Mouse (Mus musculus): ENCODE measurements at regions not wholly inside any gene's neighbourhood (a gene's known extent, or its start where the extent isn't known, plus 50 kb on each side); places are given as distances from the start of the nearest gene placed in this dataset.
"Not testable (repeated sequence)": the region's sequence is repeated elsewhere in the genome, so short reads cannot be mapped to it uniquely, and the experiment has no call there.

DNA sequence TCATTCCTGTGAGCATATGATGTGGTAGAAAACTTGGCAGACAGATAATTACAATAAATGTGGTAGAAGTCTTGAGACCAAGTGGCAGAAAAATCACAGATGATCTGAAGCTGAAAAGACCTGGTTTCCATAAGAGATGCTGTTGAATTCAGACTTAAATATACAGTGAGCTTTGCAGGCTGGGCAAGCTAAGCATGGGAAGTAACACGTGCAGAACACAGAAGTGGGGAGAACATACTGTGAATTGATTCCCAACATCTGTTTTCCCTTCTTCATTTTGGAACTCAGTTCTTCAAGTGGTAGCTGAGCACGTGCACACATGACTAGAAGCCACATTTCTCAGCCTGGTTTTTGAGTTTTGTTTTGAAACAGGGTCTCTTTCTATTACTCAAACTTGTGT lies 157.8 kb downstream of the Mterf1b start:
- DNase-seq (ENCODE audit: inconsistent age in 2 of 2, low spot score in 1 of 2), result no peak

DNA sequence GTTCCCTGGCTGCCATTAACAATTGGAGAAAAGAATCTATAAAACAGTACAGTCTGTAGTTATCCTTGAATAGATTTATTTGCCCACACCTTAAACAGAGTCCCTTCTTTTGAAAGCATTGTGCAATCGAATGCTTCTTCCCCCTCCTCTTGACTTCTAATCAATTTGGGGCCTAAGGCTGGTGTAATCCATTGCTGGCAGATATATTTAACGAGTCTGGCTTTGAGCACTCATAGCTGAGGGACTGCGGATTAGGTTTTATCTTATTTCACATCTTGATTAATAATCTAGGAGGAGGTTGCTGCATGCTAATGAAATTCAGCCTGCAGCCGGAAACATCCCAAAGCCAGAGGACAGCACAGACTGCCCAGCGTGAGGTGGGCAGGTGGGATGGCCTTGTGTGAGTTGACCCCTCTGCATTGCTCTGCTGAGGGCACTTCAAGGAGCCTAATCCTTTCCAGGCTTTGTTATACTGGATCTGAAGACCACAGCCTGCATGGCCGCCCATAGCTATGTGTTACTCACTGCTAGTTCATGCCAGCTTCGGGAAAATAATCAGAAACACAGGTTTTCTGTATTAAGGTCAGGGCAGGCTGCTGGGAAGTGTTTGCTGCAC lies 163.6 kb downstream of the Mterf1b start:
- no peak for DNase-seq (ENCODE audit: inconsistent age in 2 of 2, low spot score in 1 of 2)

DNA sequence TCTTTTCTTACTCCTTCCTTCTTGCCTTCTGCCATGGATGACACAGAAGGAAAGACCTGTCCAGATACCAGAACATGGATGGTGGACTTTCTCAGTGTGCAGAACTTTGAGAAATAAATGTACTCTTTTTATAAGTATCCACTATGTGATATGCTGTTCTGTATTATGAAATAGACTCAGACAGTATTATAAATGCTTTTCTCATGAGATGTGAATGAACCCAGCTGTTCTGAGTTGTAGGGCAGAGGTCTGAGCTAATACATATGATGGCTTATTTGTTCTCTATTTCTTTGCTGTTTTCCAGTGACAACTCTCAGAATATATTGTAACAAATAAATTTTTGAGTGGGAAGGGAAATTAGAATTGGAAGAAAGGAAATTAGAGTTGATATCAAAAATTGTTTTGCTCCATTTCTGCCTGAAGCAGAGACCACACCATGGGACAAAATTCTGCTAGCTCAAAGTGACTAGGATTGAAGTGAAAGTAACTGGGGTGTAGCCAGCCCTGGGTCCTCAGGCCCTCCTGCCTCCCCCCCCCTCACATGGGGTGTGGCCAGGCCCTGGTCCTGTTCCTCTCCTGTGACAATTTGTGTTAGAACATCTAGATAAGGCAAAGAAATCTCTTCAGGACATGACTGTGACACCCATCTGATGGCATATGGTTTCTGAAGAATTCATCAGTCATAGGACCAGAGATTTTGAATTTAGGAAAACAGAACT lies 164.5 kb downstream of the Mterf1b start:
- not testable (repeated sequence) for DNase-seq (ENCODE audit: inconsistent age in 2 of 2, low spot score in 1 of 2)

DNA sequence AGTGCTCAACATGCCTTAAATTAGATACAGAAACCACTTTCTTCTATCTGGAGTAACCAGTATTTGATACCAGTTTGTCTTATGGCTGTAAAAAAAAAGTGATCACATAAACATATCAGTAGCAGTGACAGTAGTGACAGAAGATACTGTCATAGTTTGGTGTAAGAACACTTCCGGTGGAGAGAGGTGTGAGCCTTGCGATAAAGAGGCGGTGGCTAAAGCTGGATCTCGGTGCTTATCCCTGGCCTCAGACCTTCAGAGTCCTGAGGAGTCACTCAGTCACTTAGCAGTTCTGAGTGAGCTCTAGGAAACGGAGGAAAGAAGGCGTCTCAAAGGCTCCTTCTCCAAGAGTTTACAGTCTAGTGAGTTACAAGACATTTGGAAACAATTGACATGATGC lies 169.4 kb downstream of the Mterf1b start:
- not testable (repeated sequence) for DNase-seq (ENCODE audit: inconsistent age in 2 of 2, low spot score in 1 of 2)

DNA sequence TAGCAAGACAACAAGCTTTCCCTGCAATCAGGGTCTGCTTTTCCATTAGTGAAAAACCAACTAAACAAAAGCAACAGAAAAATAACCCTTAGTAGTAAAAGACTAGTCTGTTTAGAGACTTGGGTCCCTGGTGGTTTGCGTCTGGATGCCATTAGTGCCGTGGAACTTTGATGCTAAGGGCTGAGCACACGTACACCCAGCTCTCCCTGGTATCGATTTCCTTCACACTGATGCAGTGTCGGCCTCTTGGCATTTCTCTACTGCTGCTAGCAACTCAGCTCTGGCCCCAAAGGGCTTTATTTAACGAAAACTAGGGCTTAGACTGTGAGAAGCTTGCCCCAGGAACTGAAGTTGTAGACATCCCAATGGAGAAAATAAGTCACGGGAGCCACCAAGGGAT lies 192.6 kb downstream of the Mterf1b start:
- not testable (repeated sequence) for DNase-seq (ENCODE audit: inconsistent age in 2 of 2, low spot score in 1 of 2)

DNA sequence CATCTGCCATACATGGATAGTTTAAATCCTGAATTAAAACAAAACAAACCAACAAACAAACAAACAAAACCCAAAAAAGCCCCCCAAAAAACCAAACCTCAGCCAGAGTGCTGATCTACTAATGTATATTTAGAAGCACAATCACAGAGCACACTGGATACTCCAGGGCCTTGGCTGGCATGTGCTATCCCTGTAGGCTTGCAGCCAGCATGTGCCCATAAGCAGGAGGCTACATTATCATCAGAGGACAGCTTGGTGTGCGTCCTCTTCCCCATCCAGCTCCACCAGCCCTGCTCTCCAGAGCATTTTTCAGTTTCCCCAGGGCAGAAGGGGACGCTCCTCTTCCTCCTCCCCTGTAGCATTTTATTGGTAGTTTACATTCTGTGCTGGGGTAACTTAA lies 198.9 kb downstream of the Mterf1b start:
- DNase-seq (ENCODE audit: inconsistent age in 2 of 2, low spot score in 1 of 2), result no peak

DNA sequence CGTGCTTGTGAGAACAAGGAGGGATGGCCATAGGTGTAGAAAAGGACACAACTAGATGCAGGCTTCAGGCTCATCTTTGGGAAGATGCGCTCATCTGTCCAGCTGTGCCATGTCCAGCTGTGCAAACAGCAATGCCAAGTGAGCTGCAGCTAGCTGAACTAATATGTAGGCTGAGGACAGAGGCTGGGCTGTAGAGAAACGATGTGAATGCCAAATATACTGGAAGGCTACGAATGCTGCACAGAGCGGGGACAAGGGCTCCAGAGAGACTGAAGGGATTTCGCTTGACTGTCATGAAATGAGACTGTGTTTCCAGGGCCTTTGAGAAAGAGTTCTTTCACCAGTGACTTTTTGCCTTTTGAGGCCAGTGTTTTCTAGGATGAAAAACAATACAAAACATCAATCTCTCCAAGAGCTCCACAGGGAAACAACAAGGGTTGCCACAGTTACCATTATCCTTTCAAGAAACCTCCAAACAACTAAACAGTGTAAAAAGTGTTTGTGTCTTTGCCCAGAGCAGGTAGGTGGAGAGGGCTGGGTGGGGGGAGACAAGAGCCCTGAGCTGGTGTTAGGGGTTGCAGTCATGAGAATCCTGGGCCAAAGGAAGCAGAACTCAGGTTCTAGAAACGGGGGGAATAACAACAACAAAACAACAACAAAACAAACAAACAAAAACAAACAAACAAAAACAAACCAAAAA lies 202.3 kb downstream of the Mterf1b start:
- DNase-seq (ENCODE audit: inconsistent age in 2 of 2, low spot score in 1 of 2), result not testable (repeated sequence)

DNA sequence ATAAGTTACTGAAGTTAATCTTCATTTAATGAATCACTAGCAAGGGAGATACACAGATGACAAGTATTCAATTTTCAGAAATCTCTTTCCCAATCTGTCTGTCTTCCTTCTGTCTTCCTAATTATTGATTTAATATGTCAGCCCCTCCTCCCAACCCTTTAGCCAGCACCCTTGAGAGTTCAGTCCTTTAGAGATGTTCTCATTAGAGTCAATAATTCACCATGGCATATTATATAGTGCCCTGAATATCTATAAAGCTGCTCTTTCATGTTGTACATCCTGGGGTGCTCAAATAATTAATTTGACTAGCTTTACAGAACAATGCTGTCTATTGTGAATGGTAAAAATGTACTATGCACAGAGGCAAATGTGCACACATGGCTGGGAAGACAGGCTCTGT lies 205.9 kb downstream of the Mterf1b start:
- no peak for DNase-seq (ENCODE audit: inconsistent age in 2 of 2, low spot score in 1 of 2)

DNA sequence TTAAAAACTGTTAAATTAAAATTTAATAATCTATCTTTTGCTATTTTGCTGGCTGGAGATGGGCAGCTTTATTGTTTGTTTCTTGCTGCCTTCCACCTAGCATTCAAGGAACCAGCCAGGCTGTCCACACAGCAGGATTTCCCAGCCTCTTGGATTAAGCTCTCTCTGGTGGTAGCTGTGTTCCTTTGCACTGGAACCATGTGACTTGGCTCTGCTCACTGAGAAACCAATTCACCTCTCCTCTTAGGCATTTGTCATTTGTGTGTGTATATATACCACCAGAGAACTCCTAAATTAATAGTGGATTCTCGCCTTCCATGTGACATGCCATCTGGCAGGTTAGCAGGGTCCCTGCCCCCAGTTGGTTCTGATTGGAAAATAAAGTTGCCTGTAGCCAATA lies 225.6 kb downstream of the Mterf1b start:
- DNase-seq (ENCODE audit: inconsistent age in 2 of 2, low spot score in 1 of 2), result no peak
